Mouse (Mus musculus) brain, adult 2 months (tissue): Measurements from ENCODE around the gene Ube2m.
A peak's percentile ranks its signal among the peaks of the same experiment; 100 is the strongest.
"Not testable (repeated sequence)": the region's sequence is repeated elsewhere in the genome, so short reads cannot be mapped to it uniquely, and the experiment has no call there.

Experiments
- DNase-seq: peaks from one replicate; pipeline ENCODE4 v3.0.0; 2011; ENCODE audit warnings: low read depth, low spot score

Gene Ube2m

DNA sequence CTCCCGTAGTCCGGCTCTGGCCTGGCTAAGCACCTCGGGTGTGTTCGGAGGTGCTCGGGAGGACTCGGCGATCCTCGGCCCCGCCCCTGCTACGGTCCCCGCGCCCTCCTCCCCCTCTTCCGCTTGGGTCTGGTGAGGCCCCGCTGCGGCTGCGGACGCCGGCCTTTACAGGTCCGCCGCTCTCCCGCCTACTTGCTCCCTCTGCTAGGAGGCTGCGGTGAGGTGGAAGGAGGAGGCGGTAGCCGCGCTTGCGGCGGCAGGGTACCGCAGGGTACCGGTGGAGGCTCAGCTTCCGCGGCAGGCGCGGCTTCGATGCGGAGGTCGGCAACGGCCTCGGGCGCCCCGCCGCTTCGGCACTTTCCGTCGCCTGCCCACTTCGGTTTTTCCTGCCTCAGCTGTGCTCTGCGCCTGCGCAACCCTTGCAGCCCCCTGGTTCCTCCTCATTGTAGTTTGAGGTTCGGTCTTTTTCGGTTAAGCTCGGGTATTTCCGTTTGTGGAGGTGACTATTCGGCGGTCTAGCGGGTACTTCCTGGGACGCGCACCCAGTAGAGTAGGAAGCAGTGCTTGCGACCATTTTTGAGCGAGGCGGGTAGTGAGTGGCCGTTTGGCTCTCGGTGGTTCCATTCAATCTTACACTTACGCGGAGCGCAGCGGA, at the start of gene Ube2m:
Ube2m (minus strand) TSS at position 375 of the 655 bp plus-strand sequence.
- peak; percentile 99 for DNase-seq

DNA sequence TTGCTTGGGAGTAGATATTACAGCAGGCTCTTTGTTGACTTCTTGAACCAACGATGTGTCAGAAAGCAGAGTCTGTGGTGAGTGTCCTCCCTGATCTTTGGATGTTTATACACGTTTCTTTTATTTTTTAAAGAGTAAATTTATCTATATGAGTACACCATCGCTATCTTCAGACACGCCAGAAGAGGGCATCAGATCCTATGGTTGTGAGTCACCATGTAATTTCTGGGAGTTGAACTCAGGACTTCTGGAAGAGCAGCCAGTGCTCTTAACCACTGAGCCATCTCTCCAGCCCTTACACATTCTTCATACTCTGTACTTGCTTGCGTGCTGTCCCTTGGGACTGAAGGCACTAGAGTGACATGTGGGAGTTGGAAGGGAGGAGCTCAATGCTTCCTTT, 34.2 kb upstream of the Ube2m start:
- DNase-seq: no peak

DNA sequence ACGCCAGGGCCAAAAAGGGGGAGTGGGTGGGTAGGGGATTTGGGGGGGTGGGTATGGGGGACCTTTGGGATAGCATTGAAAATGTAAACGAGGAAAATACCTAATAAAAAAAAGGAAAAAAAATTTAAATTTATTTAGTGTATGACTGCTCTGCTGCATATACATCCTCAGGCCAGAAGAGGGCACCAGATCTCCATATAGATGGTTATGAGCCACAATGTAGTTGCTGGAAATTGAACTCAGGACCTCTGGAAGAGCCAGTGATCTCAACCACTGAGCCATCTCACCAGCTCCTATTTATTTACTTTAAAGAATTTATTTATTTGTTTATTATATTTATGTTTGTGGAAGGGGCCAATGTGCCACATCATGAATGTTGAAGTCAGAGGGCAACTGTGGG, 25.3 kb upstream of the Ube2m start:
- not testable (repeated sequence) for DNase-seq

DNA sequence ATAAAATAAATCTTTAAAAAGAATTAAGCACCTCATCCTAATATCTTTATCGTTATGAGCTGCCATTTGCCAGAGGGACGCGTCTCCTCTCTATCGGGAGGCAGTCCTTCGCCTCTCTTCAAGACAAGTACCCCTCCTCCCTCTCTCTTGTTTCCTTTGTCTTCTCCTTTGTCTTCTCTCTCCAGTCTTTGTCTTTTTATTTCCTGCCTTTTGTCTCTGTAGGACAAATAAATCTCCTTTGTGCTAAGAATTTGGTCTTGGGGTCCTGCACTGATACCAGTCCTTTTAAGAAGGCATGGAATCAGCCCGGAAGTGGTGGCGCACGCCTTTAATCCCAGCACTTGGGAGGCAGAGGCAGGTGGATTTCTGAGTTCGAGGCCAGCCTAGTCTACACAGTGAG, 21.5 kb upstream of the Ube2m start:
- no peak for DNase-seq

DNA sequence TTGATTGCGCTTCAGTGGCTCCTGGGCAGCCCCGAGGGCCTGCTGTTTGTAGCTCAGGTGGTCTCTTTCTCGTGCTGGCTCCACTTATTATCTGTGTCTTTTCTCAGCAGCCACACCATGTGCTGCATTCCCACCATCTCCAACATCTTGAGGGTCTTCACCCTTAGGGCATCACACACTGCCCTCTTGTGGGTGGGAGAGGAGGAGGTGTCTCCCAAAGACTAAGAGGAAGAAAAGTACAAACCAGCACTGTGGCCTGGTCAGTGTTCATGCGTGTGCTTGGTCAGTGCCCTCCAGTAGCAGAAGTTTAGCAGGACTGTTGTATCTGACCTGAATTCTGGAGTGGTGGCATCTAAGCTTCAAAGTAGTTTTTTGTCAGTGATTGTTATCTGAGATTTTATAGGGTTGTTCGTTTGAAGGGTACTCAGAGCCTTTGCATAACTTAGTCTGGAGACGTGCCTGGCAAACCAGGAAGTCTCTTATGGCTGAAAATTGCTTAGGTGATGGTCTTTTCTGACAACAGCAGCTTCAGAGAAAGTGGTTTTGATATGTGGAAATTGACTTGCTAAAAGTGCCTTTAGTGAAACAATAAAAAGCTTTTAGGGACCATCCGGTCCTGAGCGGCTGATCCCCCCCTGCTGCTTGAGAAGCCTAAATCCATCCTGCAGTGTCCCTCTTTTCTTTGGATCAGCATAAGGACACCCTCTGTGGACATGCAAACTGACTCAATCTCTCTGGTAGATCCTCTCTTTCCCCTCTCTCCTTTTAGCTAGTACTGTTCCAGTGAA, 19.0 kb upstream of the Ube2m start:
- no peak for DNase-seq

DNA sequence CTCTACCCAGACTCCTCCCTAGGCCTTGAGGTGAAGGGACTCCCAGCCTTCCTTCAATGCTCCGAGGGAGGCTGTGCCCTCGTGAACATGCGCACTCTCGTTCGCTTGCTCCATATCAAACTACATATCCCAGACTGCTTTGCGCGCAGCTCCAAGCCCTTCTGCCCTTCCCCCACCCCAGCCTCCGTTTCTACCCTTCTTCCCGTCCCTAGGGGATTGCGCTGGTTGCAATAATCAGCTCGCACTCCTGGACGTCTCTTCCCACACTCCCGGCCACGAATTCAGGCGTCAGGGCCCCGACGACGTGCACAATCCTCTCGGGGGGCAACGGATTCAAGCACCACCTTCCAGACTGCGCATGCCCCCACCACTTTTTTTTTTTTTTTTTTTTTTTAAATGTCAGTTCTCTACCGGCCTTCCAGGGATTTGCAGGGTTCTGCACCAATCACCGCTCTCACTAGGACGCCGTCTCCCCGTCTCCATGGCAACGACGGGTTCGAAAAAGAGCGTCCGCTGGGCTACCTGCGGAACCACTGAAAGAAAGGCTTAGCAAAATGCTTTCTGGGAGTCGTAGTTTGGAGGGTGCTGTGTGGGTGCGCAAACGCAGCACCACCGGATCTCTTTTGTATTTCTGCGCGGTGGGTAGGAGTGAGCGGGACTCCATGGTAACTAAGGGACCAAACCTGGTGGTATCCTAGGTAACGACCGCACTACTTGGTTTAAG, 16.4 kb upstream of the Ube2m start, which contains the start of gene Mzf1:
Mzf1 (minus strand) TSS at position 478 of the 724 bp plus-strand sequence.
- peak; percentile 100 for DNase-seq

DNA sequence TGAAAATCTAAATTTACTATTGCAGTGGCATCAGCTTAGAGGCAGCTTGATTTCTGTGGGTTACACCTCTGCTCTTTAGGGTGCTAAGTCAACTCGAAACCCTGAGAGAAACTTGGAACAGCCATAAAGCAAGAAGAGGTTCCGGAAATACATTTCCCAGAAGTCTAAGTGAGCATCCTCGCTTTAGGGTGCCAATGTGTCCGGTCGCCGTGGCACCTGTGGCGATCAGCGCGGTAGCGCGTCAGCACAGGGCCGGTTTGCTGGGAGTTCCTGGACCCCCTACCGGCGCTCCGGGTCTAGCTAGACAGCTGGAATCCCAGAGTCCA, 15.8 kb upstream of the Ube2m start:
- DNase-seq: no peak

DNA sequence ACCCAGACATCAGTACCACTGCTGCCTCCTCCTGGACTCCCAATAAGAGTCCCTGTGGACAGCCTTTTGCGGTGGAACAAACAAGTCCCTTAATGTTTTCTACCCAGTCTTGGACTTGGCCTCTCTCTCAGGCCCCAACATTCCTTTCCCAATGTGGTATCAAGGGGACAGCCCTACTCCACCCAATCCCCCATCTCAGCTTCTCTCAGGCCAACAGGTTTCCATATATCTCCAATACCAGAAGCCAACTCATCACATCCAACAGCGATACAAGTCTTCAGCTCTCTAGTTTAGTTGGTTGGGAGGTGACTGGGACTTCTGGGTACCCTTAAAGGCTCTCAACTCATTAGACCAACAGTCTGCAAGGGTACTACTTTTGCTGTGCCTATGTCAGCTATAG, 15.4 kb upstream of the Ube2m start:
- DNase-seq: no peak

DNA sequence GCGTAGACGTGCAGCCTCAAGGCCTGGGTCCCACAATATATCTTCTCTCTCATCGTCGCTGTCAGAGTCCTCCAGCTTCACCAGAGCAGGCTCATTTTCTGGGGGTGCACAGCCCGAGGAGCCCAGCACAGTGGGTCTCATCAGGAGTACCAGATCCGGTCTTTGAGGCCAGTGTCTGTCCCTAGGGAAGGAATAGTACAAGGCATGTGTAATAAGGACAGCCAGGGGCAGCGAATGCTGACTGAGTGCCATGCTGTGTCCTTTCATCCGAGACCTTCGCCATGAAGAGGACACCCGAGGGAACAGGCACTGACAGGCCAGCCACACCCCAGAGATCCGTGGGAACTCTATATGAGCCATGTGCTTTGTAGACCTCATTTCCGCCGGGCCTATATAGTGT, 14.9 kb upstream of the Ube2m start:
- no peak for DNase-seq

DNA sequence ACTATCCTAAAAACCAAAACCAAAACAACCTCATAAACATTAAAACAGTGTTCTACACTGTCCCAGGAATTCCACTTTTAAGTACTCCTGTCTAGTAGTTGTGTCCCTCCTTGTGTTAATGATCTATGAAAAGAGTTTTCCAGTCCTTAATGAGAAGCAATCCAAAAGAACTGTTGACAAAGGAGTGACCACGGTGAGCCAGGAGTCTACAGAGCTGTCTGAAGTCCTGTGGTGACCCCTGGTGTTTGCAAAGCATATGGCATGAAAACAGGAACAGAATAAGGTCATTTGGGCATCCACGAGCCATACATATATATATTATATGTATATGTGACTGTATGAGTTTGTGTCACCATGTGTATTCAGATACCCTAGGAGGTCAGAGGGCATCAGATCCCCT, 8.0 kb upstream of the Ube2m start:
- peak; percentile 84 for DNase-seq

DNA sequence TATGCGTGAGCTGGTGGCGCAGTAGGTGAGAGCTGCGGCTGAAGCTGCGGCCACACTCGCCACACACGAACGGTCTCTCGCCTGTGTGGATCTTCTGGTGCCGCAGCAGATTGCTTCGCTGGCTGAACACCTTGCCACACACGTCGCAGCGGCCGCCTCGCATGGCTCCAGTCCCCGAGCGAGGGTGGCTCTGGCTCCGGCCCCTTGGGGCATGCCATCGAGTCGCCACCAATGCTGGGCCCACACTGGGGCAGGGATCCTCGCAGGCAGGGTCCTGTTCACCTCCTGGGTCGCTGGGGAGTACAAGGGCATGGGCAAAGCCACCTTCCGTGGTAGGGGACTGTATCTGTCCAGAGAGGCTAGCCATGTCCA, 6.2 kb upstream of the Ube2m start:
- no peak for DNase-seq

DNA sequence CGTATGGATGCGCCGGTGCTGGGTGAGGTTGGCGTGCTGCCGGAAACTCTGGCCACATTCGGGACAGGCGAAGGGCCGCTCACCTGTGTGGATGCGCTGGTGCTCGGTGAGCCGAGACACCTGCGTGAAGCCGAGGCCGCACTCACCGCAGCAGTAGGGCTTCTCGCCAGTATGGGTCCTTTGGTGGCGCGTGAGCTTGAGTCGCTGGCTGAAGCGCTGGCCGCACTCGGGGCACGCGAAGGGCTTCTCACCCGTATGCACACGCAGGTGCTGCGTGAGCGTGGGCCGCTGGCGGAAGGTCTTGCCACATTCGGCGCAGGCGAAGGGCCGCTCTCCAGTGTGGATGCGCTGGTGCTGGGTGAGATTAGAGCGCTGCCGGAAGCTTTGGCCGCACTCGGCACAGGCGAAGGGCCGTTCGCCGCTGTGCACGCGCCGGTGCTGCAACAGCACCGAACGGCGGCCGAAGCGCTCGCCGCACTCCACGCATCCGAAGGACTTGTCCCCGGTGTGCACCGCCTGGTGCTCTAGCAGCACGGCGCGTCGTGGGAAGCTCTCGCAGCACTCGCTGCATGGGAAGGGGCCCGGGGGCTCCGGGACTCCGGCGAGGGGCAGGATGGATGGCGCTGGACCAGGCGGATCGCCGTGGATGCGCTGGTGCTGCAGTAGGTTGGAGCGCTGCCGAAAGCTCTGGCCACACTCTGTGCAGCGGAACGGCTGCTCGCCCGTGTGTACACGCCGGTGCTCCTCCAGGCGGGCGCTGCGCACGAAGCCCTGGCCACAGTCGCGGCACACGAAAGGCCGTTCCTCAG, 5.6 kb upstream of the Ube2m start:
- DNase-seq: peak; percentile 86

DNA sequence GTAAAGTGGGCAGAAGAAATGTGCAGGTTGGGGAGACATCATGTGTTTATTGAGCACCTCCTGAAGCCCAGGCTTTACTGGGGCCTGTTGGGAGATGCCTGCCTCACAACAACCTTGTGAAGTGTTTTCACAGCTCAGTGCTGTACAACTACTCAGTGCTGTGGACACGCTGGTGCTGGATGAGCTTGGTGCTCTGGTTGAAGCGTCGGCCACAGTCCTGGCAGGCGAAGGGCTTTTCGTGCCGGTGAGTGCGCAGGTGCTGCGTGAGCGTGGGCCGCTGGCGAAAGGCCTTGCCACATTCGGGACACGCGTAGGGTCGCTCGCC, 5.0 kb upstream of the Ube2m start:
- DNase-seq: peak; percentile 69

DNA sequence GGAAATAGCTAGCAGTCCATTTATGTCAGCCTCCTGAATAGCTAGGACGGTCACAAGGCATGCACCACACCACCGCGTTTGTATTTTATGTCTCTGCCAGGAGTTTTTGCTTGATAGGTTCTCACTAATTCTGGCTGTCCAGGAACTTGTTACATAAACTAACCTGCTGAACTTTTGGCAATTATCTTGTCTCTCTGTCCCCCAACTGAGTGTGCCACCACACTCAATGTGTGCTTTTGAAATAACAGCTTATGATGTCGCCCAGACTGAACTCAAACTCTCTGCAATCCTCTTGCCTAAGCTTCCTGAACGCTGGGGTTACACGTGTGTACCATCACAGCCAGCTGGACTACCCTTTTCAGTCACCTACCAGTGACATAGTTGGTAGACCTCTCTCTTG, 4.4 kb upstream of the Ube2m start:
- DNase-seq: no peak

DNA sequence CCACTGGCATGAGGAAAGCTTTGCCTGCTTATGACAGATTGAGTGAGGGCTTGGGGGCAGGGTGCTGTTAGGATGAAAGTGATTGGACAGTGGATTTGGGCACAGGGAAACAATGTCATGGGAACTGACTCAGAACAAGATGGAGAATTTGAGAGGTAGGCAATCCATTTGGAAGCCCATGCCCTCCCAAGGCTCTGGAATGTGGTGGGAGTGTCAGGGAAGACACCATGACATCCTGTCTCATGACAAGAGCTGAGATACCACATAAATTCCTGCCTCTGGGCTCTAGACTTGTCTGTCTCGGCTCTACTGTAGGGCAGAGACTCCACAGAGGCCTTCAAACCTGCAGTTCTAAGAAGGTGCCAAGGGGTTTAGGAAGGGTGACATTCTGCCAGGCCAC, 3.2 kb upstream of the Ube2m start:
- DNase-seq: no peak

DNA sequence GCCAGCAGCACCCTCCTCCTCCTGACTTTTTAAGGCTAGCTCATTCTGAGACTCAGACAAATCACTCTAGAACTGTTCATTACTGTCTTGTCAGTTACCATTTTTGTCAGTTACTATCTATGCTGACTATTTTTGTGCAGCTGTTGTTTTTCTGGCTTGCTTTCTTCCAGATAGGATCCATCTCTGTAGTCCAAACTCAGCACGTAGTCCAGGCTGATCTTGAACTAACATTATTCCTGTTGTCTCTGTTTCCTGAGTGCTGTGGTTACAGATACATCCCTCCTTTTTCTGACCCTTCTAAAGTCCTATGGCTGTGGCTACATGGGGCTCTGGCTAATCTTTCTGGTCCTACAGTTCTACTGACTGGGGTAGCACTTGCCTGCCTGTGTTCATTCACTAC, 1.1 kb upstream of the Ube2m start:
- no peak for DNase-seq

DNA sequence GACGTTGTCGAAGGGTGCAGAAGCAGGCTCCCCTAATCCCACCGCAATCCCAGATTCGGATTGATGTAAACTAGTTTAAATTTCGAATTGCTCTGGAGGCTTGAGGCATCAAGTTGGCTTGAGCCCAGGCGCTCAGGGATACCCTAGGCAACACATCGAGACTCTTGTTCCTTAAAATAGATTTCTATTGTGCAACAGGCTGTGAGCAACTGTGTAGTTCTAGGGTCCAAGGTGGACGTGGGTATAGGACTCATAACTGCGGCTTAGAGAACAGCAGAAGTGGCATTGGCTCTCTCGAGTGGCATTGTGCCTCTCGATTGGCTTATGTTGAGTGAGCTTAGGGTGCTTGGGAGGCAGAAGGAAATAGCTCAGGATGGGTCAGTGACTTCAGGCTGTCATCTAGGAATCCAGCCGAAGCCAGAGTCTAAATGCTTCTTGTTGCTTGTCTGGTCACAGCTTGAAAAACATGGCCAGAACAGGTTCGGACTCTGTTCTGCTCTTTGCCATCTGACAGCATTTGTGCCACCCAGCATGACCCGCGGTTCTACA, 620 bp upstream of the Ube2m start:
- peak; percentile 60 for DNase-seq

DNA sequence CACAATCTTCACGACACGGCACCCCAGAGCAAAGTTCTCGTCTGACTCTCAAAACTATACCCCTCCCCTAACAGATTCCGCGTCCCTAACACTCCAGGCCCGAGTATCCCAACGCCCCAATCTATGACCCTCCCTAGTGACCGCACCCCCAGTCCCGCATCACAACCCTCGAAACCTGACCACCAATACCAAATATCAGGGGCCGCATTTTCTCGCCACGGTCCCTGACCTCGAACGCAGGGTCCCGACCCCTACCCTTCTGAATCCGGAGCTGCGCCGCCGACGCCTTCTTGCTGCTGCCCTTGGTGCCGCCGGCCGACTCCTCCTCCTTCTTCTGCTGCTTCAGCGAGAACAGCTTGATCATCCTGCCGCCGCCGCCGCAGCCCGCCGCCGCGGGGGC, 709 bp downstream of the Ube2m start:
- no peak for DNase-seq

DNA sequence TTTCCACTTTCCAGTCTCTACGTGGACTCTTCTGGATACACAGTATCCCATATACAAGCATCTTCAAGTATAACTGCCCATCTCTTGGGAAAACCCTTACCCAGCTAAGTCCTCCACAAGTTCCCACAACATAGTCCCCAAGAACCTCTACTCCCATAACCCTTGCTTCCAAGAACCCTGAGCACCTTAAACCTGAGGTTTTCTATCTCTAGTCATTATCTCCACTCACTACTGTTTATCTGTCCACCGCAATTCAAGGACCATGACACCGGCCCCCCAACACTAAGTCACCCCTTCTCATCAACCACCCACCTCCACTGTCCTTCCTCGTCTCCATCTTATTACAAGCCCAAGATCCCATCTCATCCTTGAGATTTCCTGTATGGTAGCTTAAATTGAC, 1.3 kb downstream of the Ube2m start:
- DNase-seq: no peak

DNA sequence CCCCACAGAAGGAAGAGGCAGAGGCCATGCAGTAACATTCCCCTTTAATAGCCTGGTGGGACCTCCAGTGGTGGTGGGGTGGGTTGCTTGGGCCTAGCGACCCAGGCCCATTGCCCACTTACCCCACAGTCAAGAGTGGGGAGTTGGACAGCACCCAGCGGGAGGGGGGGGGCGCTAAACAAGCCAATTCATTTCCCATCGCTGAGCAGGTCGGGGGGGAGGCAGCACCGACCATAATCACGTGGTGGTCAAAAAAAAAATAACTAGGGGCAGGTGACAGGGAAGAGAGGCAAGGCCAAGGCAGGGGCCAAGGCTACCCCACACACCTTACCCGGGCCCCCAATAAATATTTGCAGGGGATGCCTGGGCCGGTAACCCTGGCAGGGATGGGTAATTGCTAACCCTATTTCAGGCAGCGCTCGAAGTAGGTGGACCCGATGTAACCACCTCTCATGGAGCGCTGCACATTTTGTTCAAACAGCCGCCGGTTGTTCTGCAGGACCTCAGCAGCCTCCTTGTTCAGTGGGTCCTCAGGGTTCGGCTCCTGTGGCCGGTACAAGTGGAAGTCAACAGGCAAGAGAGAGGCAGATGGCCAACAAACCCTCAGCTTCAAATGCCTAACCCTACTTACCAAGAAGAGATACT, 2.7 kb downstream of the Ube2m start:
- no peak for DNase-seq
